Mouse (Mus musculus) stomach, embryonic 16.5 days (tissue): ENCODE measurements around the gene Lrrc4b. TPM values are rescaled to one million over a fixed set of nuclear protein-coding genes. Genes with fewer than 3 reads are reported as not detected.

Experiments used
- ATAC-seq: fragments of 200-750 bp; cut with Nextera tagmentation; 2 replicates; pipeline ENCODE4 v1.8.0; 2017; ENCODE audit warnings: moderate number of reproducible peaks, moderate TSS enrichment; ENCODE audit not compliant: insufficient read depth, low FRiP score
- H3K27ac ChIP-seq: fragments of 300-500 bp; sonication (generic); 2 replicates; pipeline ENCODE4 v1.5.1; 2014; ENCODE audit warnings: low read length
- H3K27me3 ChIP-seq: fragments of 300-500 bp; sonication (generic); 2 replicates; pipeline ENCODE4 v1.6.1; 2014; ENCODE audit warnings: low read length, control low read depth, mixed read lengths; ENCODE audit not compliant: control insufficient read depth, insufficient read depth
- H3K36me3 ChIP-seq: fragments of 300-500 bp; sonication (generic); 2 replicates; pipeline ENCODE4 v1.6.1; 2014; ENCODE audit warnings: low read length; ENCODE audit not compliant: control insufficient read depth, insufficient read depth
- H3K4me1 ChIP-seq: fragments of 300-500 bp; sonication (generic); 2 replicates; pipeline ENCODE4 v1.6.1; 2014; ENCODE audit warnings: low read length, control low read depth, mixed read lengths; ENCODE audit not compliant: control insufficient read depth, insufficient read depth
- H3K4me2 ChIP-seq: fragments of 300-500 bp; sonication (generic); 2 replicates; pipeline ENCODE4 v1.6.1; 2014; ENCODE audit warnings: low read depth, low read length, mixed read lengths
- H3K4me3 ChIP-seq: fragments of 300-500 bp; sonication (generic); replicated peaks from 2 replicates; pipeline ENCODE4 v1.5.1; 2014; ENCODE audit warnings: mild to moderate bottlenecking, low read length
- H3K9ac ChIP-seq: fragments of 300-500 bp; sonication (generic); 2 replicates; pipeline ENCODE4 v1.6.1; 2014; ENCODE audit warnings: low read length
- H3K9me3 ChIP-seq: fragments of 300-500 bp; sonication (generic); replicated peaks from 2 replicates; pipeline ENCODE4 v1.6.1; 2016; ENCODE audit warnings: low read length, control low read depth; ENCODE audit not compliant: control insufficient read depth
- WGBS: fragments of 180-500 bp; shearing (Covaris S2); extraction: QIAGEN DNeasy Blood & Tissue Kit; methylation state at CpG from one replicate; pipeline ENCODE4 v1.1.7; 2014; 5-methylcytosine and 5-hydroxymethylcytosine counted together
- polyA plus RNA-seq: library from polyadenylated mRNA; unstranded; fragments of >200 nt; fragmentation: Nextera tagmentation; extraction: Ambion mirVana; gene quantifications from 2 replicates; pipeline ENCODE4 v1.2.1, GENCODE M21; 2015

Gene Lrrc4b
- polyA plus RNA-seq, 1 experiment from 2014 or later = 0.52 TPM

GRCm38 (mm10) chr7:44466006-44466887 is 37.4 kb downstream of the Lrrc4b start:
- H3K36me3 ChIP-seq = no peaks in the 10 kb centered on the region
- peaks cover 7% of the 10 kb centered on the region for H3K4me1 ChIP-seq
- no peak overlapping the region for H3K4me3 ChIP-seq
- 82% methylated on average over 10 of the region's 10 CpGs for WGBS
- no peak for ATAC-seq
- H3K9ac ChIP-seq = no peak overlapping the region
- H3K27ac ChIP-seq = no peak overlapping the region
- peaks cover 42% of the 10 kb centered on the region for H3K27me3 ChIP-seq
- no peak overlapping the region for H3K4me2 ChIP-seq
- no peaks in the 10 kb centered on the region for H3K9me3 ChIP-seq

DNA sequence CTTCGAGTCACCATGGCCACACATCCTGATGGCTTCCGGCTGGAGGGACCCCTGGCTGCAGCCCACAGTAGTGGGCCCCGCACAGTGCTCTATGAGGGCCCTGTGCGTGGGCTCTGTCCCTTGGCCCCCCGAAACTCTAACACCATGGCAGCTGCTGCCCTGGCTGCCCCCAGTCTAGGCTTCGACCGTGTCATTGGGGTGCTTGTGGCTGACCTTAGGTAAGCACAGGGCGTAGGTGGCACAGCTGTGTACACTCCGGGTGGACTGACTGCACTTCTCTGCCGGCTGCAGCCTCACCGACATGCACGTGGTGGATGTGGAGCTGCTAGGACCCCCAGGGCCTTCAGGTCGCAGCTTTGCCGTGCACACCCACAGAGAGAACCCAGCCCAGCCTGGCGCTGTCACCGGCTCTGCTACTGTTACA is 38.1 kb downstream of the Lrrc4b start:
- ATAC-seq = no peak
- Histone ChIP-seq H3K9ac (0 out of 2 replicates have a peak overlapping the region, but pooled peaks have one; percentile 8), H3K27me3 (peaks cover 35% of the 10 kb centered on the region), H3K4me2 (no peak overlapping the region), H3K4me3 (no peak overlapping the region), H3K4me1 (peaks cover 7% of the 10 kb centered on the region), H3K9me3 (no peaks in the 10 kb centered on the region), H3K27ac (no peak overlapping the region), H3K36me3 (no peaks in the 10 kb centered on the region)
- WGBS = 83% methylated on average over 16 of the region's 16 CpGs

GRCm38 (mm10) chr7:44467811-44468411 is 39.1 kb downstream of the Lrrc4b start, which contains the start of gene Josd2:
TSS of gene Josd2 (plus strand) at chr7:44467980.
- peak within 1 kb of the TSS; percentile 72 for H3K4me3 ChIP-seq
- peak within 1 kb of the TSS; percentile 61 for H3K27ac ChIP-seq
- H3K9ac ChIP-seq = peak within 1 kb of the TSS; percentile 83
- H3K4me1 ChIP-seq = peaks cover 7% of the 10 kb centered on the region
- no peaks in the 10 kb centered on the region for H3K36me3 ChIP-seq
- peak within 1 kb of the TSS; percentile 86 for H3K4me2 ChIP-seq
- H3K9me3 ChIP-seq = no peaks in the 10 kb centered on the region
- under 1% methylated on average over 42 of the region's 42 CpGs for WGBS
- peaks cover 25% of the 10 kb centered on the region for H3K27me3 ChIP-seq
- peak; percentile 98 for ATAC-seq

GRCm38 (mm10) chr7:44468644-44469285 is 39.9 kb downstream of the Lrrc4b start:
- Histone ChIP-seq H3K4me3 (peak overlapping the region; percentile 72), H3K9me3 (no peaks in the 10 kb centered on the region), H3K4me1 (peaks cover 10% of the 10 kb centered on the region), H3K9ac (peak overlapping the region; percentile 83), H3K27me3 (peaks cover 16% of the 10 kb centered on the region), H3K4me2 (peak overlapping the region; percentile 86), H3K36me3 (no peaks in the 10 kb centered on the region), H3K27ac (no peak overlapping the region)
- ATAC-seq = no peak
- WGBS = 64% methylated on average over 15 of the region's 15 CpGs

DNA sequence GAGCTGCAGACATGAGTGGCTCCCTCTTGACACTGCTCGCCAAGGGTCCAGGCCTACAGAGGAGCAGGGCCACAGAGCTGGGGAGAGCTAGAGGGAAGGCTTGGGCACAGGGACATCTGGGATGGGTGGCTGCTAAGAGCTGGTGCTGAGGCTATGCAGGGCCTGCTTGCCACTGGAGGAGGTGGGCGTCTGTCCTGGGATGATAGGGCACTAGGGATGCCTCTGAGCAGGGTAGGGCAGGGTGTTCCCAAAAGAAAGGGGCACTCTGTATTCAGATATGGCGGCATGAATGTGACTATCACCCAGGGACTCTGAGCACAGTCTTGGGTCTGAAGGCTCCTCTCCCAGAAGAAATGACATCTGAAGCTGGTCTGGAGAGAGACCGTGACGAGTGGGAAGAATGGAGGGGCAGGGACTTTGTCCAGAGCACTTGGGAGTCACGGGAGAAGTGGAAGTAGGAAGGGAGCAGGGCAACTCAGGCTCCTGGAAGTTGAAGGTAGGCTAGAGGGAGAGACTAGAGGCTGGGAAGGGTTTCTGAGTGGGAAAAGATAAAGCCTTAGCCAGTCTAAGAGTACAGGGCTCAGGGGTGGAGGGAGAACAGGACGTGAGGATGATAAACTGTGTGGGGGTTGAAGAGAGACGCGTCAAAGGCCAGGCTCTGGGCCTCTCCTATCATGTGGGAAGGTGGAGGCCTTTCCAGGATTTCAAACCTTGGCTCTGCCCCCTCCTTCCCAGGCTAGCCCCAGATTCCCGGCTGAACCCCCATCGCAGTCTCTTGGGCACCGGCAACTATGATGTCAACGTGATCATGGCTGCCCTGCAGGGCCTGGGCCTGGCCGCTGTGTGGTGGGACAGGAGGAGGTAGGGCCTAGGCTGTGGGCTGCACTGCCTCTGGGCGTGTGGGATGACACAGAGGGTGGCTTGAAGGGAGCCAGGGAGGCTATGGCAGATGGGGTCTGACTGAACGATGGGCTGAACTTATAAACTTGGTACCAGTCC is 41.2 kb downstream of the Lrrc4b start:
- H3K4me3 ChIP-seq = no peak overlapping the region
- no peaks in the 10 kb centered on the region for H3K36me3 ChIP-seq
- H3K4me1 ChIP-seq = peaks cover 10% of the 10 kb centered on the region
- no peak overlapping the region for H3K4me2 ChIP-seq
- H3K27me3 ChIP-seq = peaks cover 4% of the 10 kb centered on the region; the same call in 1 of the 2 replicates
- H3K9ac ChIP-seq = no peak overlapping the region
- no peaks in the 10 kb centered on the region for H3K9me3 ChIP-seq
- no peak for ATAC-seq
- H3K27ac ChIP-seq = no peak overlapping the region
- WGBS = 86% methylated on average over 16 of the region's 16 CpGs

GRCm38 (mm10) chr7:44470696-44471612 is 42.1 kb downstream of the Lrrc4b start:
- Histone ChIP-seq H3K4me1 (peaks cover 10% of the 10 kb centered on the region), H3K27ac (no peak overlapping the region), H3K4me2 (no peak overlapping the region), H3K27me3 (peaks cover 4% of the 10 kb centered on the region; the same call in 1 of the 2 replicates), H3K4me3 (no peak overlapping the region), H3K9ac (no peak overlapping the region), H3K9me3 (no peaks in the 10 kb centered on the region), H3K36me3 (no peaks in the 10 kb centered on the region)
- ATAC-seq = no peak
- 77% methylated on average over 16 of the region's 16 CpGs for WGBS

DNA sequence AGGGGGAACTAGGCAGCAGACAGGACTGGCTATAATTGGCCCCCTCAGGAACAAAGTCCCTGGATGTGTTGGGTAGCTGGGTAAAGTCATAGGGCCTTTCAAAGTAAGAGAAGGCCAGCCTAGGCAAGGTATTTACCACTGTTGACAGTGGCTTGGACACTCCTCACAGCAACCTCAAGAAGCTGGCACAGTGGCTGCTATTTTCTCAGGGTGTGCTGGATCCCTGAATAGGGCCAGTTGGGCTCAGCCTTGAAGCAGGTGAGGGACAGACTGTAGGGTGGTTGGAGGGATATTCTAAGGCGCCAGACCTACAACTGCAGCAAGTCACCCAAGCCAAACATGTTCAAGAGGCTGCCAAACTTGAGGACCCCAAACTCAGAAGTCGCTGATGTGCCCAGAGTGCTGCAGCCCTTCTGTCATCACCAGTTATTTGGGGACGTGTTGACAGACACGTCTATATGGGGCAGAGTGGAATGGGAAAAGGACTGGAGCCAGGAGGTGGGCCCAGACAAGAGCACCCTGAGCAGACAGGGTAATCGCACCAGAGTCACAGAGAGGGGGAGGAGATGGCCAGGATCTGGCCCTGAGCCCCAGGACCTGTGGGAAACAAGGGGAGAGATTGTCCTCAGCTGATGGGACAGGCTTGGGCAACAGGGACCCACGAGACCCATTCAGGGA is 43.2 kb downstream of the Lrrc4b start:
- H3K27me3 ChIP-seq = peaks cover 4% of the 10 kb centered on the region; the same call in 1 of the 2 replicates
- no peak overlapping the region for H3K27ac ChIP-seq
- H3K4me1 ChIP-seq = peaks cover 10% of the 10 kb centered on the region
- H3K36me3 ChIP-seq = no peaks in the 10 kb centered on the region
- no peak overlapping the region for H3K4me2 ChIP-seq
- H3K9ac ChIP-seq = no peak overlapping the region
- ATAC-seq = no peak
- no peak overlapping the region for H3K4me3 ChIP-seq
- no peaks in the 10 kb centered on the region for H3K9me3 ChIP-seq
- 38% methylated on average over 6 of the region's 6 CpGs for WGBS
